ENCODE assay signal across 8 mouse cellular contexts in genomic region chr6:140519488-140520159, GRCm38 (mm10).
DNase-seq lines count a peak whose midpoint lies in the region; ATAC-seq and TF ChIP-seq lines count a peak whose summit lies in the region.

No protein-coding gene starts in this region.

- H3K79me2 ChIP-seq in heart, adult 2 months (replicated peaks; ENCODE audit: control insufficient read depth, insufficient read depth, low read length) = peaks cover 1% of the 10 kb centered on the region; the same call in 1 of the 2 replicates

- no peak overlapping the region for H3K4me3 ChIP-seq in heart, adult 2 months
- H3K4me3 ChIP-seq in testis, adult 2 months (ENCODE audit: control insufficient read depth, low read depth, low read length) = no peak overlapping the region
- H3K4me3 ChIP-seq in hindbrain, embryonic 14.5 days (replicated peaks; ENCODE audit: low read length) = no peak overlapping the region

- H3K9ac ChIP-seq in heart, adult 2 months (ENCODE audit: low read depth, low read length) = no peak overlapping the region
- 0 out of 2 replicates have a peak overlapping the region, but pooled peaks have one; percentile 34 for H3K9ac ChIP-seq in hindbrain, embryonic 14.5 days

- TF ChIP-seq EP300 in heart, adult 2 months (IDR thresholded peaks at IDR 0.05; ENCODE audit: insufficient read depth, low read depth, low read length) = no peak

- no peak for TF ChIP-seq POLR2A in heart, adult 2 months (IDR thresholded peaks at IDR 0.05; ENCODE audit: insufficient read depth, low read depth, low read length)
- TF ChIP-seq POLR2A in testis, adult 2 months (IDR thresholded peaks at IDR 0.05; ENCODE audit: control insufficient read depth, low read depth, low read length) = 0 out of 2 replicates have a peak, but pooled peaks have one; percentile 24

- peak overlapping the region; percentile 3; the same call in 1 of the 2 replicates for H3K27ac ChIP-seq in heart, adult 2 months
- no peak overlapping the region for H3K27ac ChIP-seq in testis, adult 2 months (ENCODE audit: control insufficient read depth, insufficient read depth, low read depth, low read length)
- H3K27ac ChIP-seq in hindbrain, embryonic 14.5 days = peak overlapping the region; percentile 59

- 54% methylated on average over 10 of the region's 10 CpGs for WGBS in heart, adult 2 months
- WGBS in hindbrain, embryonic 14.5 days = 36% methylated on average over 10 of the region's 10 CpGs

- H3K4me1 ChIP-seq in heart, adult 2 months (ENCODE audit: control insufficient read depth, insufficient read depth, low read length) = peaks cover 10% of the 10 kb centered on the region
- H3K4me1 ChIP-seq in testis, adult 2 months (ENCODE audit: control insufficient read depth, insufficient read depth, low read length) = no peaks in the 10 kb centered on the region; the same call in 1 of the 2 replicates
- H3K4me1 ChIP-seq in hindbrain, embryonic 14.5 days (replicated peaks; ENCODE audit: control insufficient read depth, insufficient read depth, low read length) = peaks cover 20% of the 10 kb centered on the region

- no peak for TF ChIP-seq CTCF in heart, adult 2 months (IDR thresholded peaks at IDR 0.05)
- TF ChIP-seq CTCF in testis, adult 2 months (IDR thresholded peaks at IDR 0.05; ENCODE audit: control insufficient read depth, insufficient read depth, insufficient replicate concordance, low read depth, low read length) = no peak

- H3K4me2 ChIP-seq in hindbrain, embryonic 14.5 days (replicated peaks) = 0 out of 2 replicates have a peak overlapping the region, but pooled peaks have one; percentile 6

- H3K9me3 ChIP-seq in hindbrain, embryonic 14.5 days (ENCODE audit: control insufficient read depth, low read length) = no peaks in the 10 kb centered on the region

- intact Hi-C loops in heart, adult 2 months (cut with DNase I) = loop anchor here (5.0 kb wide), 2 partner anchors 37 to 103 kb away; partner anchors contain the start of gene Aebp2

- H3K36me3 ChIP-seq in heart, adult 2 months (ENCODE audit: control insufficient read depth, insufficient read depth, low read length) = no peaks in the 10 kb centered on the region
- no peaks in the 10 kb centered on the region for H3K36me3 ChIP-seq in testis, adult 2 months (ENCODE audit: control insufficient read depth, insufficient read depth, low read length)
- H3K36me3 ChIP-seq in hindbrain, embryonic 14.5 days (replicated peaks; ENCODE audit: control insufficient read depth, insufficient read depth) = no peaks in the 10 kb centered on the region

- peak in 1 of 2 experiments; percentile 14 for DNase-seq in heart, adult 2 months
- DNase-seq in heart, adult 8-10 months (ENCODE audit: low spot score) = no peak
- no peak for DNase-seq in testis, postnatal 14 days (ENCODE audit: low spot score)
- DNase-seq in hindbrain, embryonic 14.5 days (ENCODE audit: low spot score) = no peak
- no peak for DNase-seq in spleen, postnatal 10 days (ENCODE audit: low spot score in 2 of 2)
- no peak for DNase-seq in adrenal gland, adult 8-10 months
- DNase-seq in right cerebral cortex, postnatal 10 days (ENCODE audit: low spot score in 2 of 2) = no peak

- ATAC-seq in hindbrain, embryonic 14.5 days (ENCODE audit: low FRiP score) = peak; percentile 56

- no peaks in the 10 kb centered on the region for H3K27me3 ChIP-seq in heart, adult 2 months (ENCODE audit: control insufficient read depth, insufficient read depth, low read length)
- H3K27me3 ChIP-seq in testis, adult 2 months (ENCODE audit: control insufficient read depth, insufficient read depth, low read length) = no peaks in the 10 kb centered on the region
- no peaks in the 10 kb centered on the region for H3K27me3 ChIP-seq in hindbrain, embryonic 14.5 days (ENCODE audit: control insufficient read depth, insufficient read depth, low read length)
